In genomic region chr10:66995181-66995580, GRCm38 (mm10) we compare ENCODE assay signal across 8 mouse cellular contexts.
DNase-seq lines count a peak whose midpoint lies in the region; ATAC-seq and TF ChIP-seq lines count a peak whose summit lies in the region.

No protein-coding gene starts in this region.

- peak overlapping the region; percentile 71 for H3K27ac ChIP-seq in heart, embryonic 15.5 days
- peak overlapping the region; percentile 70 for H3K27ac ChIP-seq in neural tube, embryonic 13.5 days (replicated peaks)
- H3K27ac ChIP-seq in heart, postnatal 0 days (ENCODE audit: low read depth): peak overlapping the region; percentile 51
- peak overlapping the region; percentile 1 for H3K27ac ChIP-seq in stomach, postnatal 0 days (replicated peaks)
- H3K27ac ChIP-seq in midbrain, embryonic 14.5 days (replicated peaks; ENCODE audit: low read depth, low read length): no peak overlapping the region

- H3K27me3 ChIP-seq in heart, embryonic 15.5 days: no peaks in the 10 kb centered on the region
- H3K27me3 ChIP-seq in neural tube, embryonic 13.5 days: no peaks in the 10 kb centered on the region
- no peaks in the 10 kb centered on the region for H3K27me3 ChIP-seq in heart, postnatal 0 days (ENCODE audit: control insufficient read depth, insufficient read depth, low read length)
- H3K27me3 ChIP-seq in stomach, postnatal 0 days (ENCODE audit: control insufficient read depth, insufficient read depth, low read length): no peaks in the 10 kb centered on the region
- H3K27me3 ChIP-seq in midbrain, embryonic 14.5 days (ENCODE audit: control insufficient read depth, insufficient read depth, low read length): no peaks in the 10 kb centered on the region

- H3K36me3 ChIP-seq in heart, embryonic 15.5 days: no peaks in the 10 kb centered on the region
- H3K36me3 ChIP-seq in neural tube, embryonic 13.5 days: no peaks in the 10 kb centered on the region
- no peaks in the 10 kb centered on the region for H3K36me3 ChIP-seq in heart, postnatal 0 days (replicated peaks; ENCODE audit: control insufficient read depth, insufficient read depth, low read length)
- H3K36me3 ChIP-seq in stomach, postnatal 0 days (ENCODE audit: control insufficient read depth, insufficient read depth, low read length): no peaks in the 10 kb centered on the region
- H3K36me3 ChIP-seq in midbrain, embryonic 14.5 days (ENCODE audit: control insufficient read depth, insufficient read depth, low read length): no peaks in the 10 kb centered on the region

- no peak for ATAC-seq in heart, embryonic 15.5 days (replicated peaks; ENCODE audit: insufficient number of reproducible peaks, insufficient read depth, low FRiP score, low read depth)
- ATAC-seq in neural tube, embryonic 13.5 days (ENCODE audit: low read depth): no peak
- no peak for ATAC-seq in heart, postnatal 0 days (ENCODE audit: insufficient read depth, low read depth)
- no peak for ATAC-seq in stomach, postnatal 0 days (ENCODE audit: low FRiP score, low TSS enrichment)
- ATAC-seq in midbrain, embryonic 14.5 days (ENCODE audit: low FRiP score, low TSS enrichment): no peak

- H3K9me3 ChIP-seq in heart, embryonic 15.5 days (replicated peaks): no peaks in the 10 kb centered on the region
- H3K9me3 ChIP-seq in neural tube, embryonic 13.5 days: no peaks in the 10 kb centered on the region
- no peaks in the 10 kb centered on the region for H3K9me3 ChIP-seq in heart, postnatal 0 days (replicated peaks; ENCODE audit: control insufficient read depth, low read length)
- H3K9me3 ChIP-seq in stomach, postnatal 0 days (ENCODE audit: control insufficient read depth, low read length): no peaks in the 10 kb centered on the region
- H3K9me3 ChIP-seq in midbrain, embryonic 14.5 days (ENCODE audit: control insufficient read depth, low read length): no peaks in the 10 kb centered on the region

- H3K4me3 ChIP-seq in heart, embryonic 15.5 days: no peak overlapping the region
- no peak overlapping the region for H3K4me3 ChIP-seq in neural tube, embryonic 13.5 days
- H3K4me3 ChIP-seq in heart, postnatal 0 days (ENCODE audit: low read depth, low read length): no peak overlapping the region
- H3K4me3 ChIP-seq in stomach, postnatal 0 days (ENCODE audit: low read depth, low read length): no peak overlapping the region
- H3K4me3 ChIP-seq in midbrain, embryonic 14.5 days (replicated peaks; ENCODE audit: low read depth, low read length): no peak overlapping the region

- WGBS in heart, embryonic 15.5 days: 48% methylated on average over 6 of the region's 6 CpGs
- 46% methylated on average over 6 of the region's 6 CpGs for WGBS in neural tube, embryonic 13.5 days
- 45% methylated on average over 6 of the region's 6 CpGs for WGBS in heart, postnatal 0 days
- WGBS in stomach, postnatal 0 days: 29% methylated on average over 6 of the region's 6 CpGs
- WGBS in midbrain, embryonic 14.5 days: 68% methylated on average over 6 of the region's 6 CpGs

- no peak for TF ChIP-seq EP300 in heart, postnatal 0 days (IDR thresholded peaks at IDR 0.05; ENCODE audit: low read depth)
- TF ChIP-seq EP300 in stomach, postnatal 0 days (optimal IDR thresholded peaks at IDR 0.05): no peak

- no peak for DNase-seq in heart, postnatal 25 days (ENCODE audit: low spot score)
- no peak for DNase-seq in neural tube, embryonic 10.5 days (ENCODE audit: extremely low spot score, low spot score)
- DNase-seq in heart, postnatal 0 days (ENCODE audit: low spot score): peak; percentile 13
- peak; percentile 18 for DNase-seq in stomach, postnatal 0 days (ENCODE audit: low spot score)
- DNase-seq in left cerebral cortex, postnatal 36 days (ENCODE audit: low spot score in 2 of 2): no peak
- DNase-seq in midbrain, embryonic 14.5 days: no peak

- no peak for TF ChIP-seq CTCF in heart, postnatal 0 days (IDR thresholded peaks at IDR 0.05; ENCODE audit: low read depth)
- no peak for TF ChIP-seq CTCF in stomach, postnatal 0 days (IDR thresholded peaks at IDR 0.05; ENCODE audit: low read depth)

- H3K9ac ChIP-seq in heart, embryonic 15.5 days: no peak overlapping the region
- H3K9ac ChIP-seq in neural tube, embryonic 13.5 days: no peak overlapping the region
- no peak overlapping the region for H3K9ac ChIP-seq in heart, postnatal 0 days (replicated peaks; ENCODE audit: low read depth, low read length)
- no peak overlapping the region for H3K9ac ChIP-seq in stomach, postnatal 0 days (ENCODE audit: low read length)
- no peak overlapping the region for H3K9ac ChIP-seq in midbrain, embryonic 14.5 days (replicated peaks; ENCODE audit: low read length)

- intact Hi-C loops in heart, postnatal 25 days (cut with DNase I): no loop called here
- intact Hi-C loops in left cerebral cortex, postnatal 36 days (cut with DNase I): no loop called here

- H3K4me1 ChIP-seq in heart, embryonic 15.5 days (replicated peaks): peaks cover 14% of the 10 kb centered on the region
- H3K4me1 ChIP-seq in neural tube, embryonic 13.5 days (replicated peaks): peaks cover 17% of the 10 kb centered on the region
- peaks cover 17% of the 10 kb centered on the region for H3K4me1 ChIP-seq in heart, postnatal 0 days (ENCODE audit: control insufficient read depth, insufficient read depth)
- no peaks in the 10 kb centered on the region for H3K4me1 ChIP-seq in stomach, postnatal 0 days (replicated peaks; ENCODE audit: control insufficient read depth, insufficient read depth)
- H3K4me1 ChIP-seq in midbrain, embryonic 14.5 days (ENCODE audit: control insufficient read depth, insufficient read depth, low read length): no peaks in the 10 kb centered on the region

- H3K4me2 ChIP-seq in heart, embryonic 15.5 days: peak overlapping the region; percentile 15; the same call in 1 of the 2 replicates
- no peak overlapping the region for H3K4me2 ChIP-seq in neural tube, embryonic 13.5 days
- H3K4me2 ChIP-seq in heart, postnatal 0 days (ENCODE audit: low read depth, low read length): no peak overlapping the region
- no peak overlapping the region for H3K4me2 ChIP-seq in stomach, postnatal 0 days (replicated peaks; ENCODE audit: low read depth)
- no peak overlapping the region for H3K4me2 ChIP-seq in midbrain, embryonic 14.5 days (ENCODE audit: low read length)

Comparison
In these comparisons a context has a peak if more than half of its experiments do, and no peak if none do; other contexts are left out.
1. DNase-seq: peak in heart, postnatal 0 days (single experiment) and stomach, postnatal 0 days (single experiment); none in heart, postnatal 25 days (single experiment), neural tube, embryonic 10.5 days (single experiment), left cerebral cortex, postnatal 36 days (0 of 2) and midbrain, embryonic 14.5 days (single experiment).